Mouse (Mus musculus): Measurements from ENCODE around the gene Slfn9. TPM values are rescaled to one million over a fixed set of nuclear protein-coding genes. Genes with fewer than 3 reads are reported as not detected.
A peak's percentile ranks its signal among the peaks of the same experiment; 100 is the strongest.

The Slfn9 gene
- total and polyA plus RNA-seq, 3 experiments, result 6.4 to 12.4 (median 6.7) TPM

- TF ChIP-seq ETS1 (conservative IDR thresholded peaks at IDR 0.05; ENCODE audit: low read depth, low read length), result peak; percentile 77
- TF ChIP-seq NELFE (IDR thresholded peaks at IDR 0.05; ENCODE audit: low read depth, low read length), result peak; percentile 84
- no peak for TF ChIP-seq UBTF (IDR thresholded peaks at IDR 0.05; ENCODE audit: low read depth, low read length)
- TF ChIP-seq RAD21 (IDR thresholded peaks at IDR 0.05; ENCODE audit: low read depth, low read length), result peak; percentile 76
- TF ChIP-seq KAT2A (IDR thresholded peaks at IDR 0.05; ENCODE audit: insufficient replicate concordance, low read length), result 0 out of 2 replicates have a peak, but pooled peaks have one; percentile 41
- no peak for TF ChIP-seq GABPA (IDR thresholded peaks at IDR 0.05; ENCODE audit: insufficient replicate concordance, low read depth, low read length)
- TF ChIP-seq CHD1 (IDR thresholded peaks at IDR 0.05; ENCODE audit: low read depth, low read length), result no peak; the same call in 1 of the 2 replicates
- TF ChIP-seq CHD2 (IDR thresholded peaks at IDR 0.05; ENCODE audit: low read length), result peak; percentile 65; the same call in 1 of the 2 replicates
- TF ChIP-seq ZC3H11A (IDR thresholded peaks at IDR 0.05; ENCODE audit: low read depth, low read length), result 0 out of 2 replicates have a peak, but pooled peaks have one; percentile 25
- peak; percentile 71; the same call in 1 of the 2 replicates for TF ChIP-seq E2F4 (IDR thresholded peaks at IDR 0.05; ENCODE audit: insufficient replicate concordance, low read depth, low read length)
- TF ChIP-seq IRF4 (IDR thresholded peaks at IDR 0.05; ENCODE audit: low read depth, low read length), result peak; percentile 78; the same call in 1 of the 2 replicates
Measured at GRCm38 (mm10) chr11:83040325-83040724, 48.7 kb upstream of the Slfn9 start (continued).

- peak overlapping the region; percentile 72 for H3K4me2 ChIP-seq (ENCODE audit: insufficient read depth, low read depth, poor library complexity, severe bottlenecking)
- peaks cover 7 to 35% of the 10 kb centered on the region in 2 experiments for H3K4me1 ChIP-seq (ENCODE audit: control insufficient read depth in 1 of 2, insufficient read depth in 2 of 2)
- H3K9me3 ChIP-seq (replicated peaks; ENCODE audit: low read length), result peaks cover 17% of the 10 kb centered on the region
- H3K36me3 ChIP-seq (replicated peaks in 1 of 2; ENCODE audit: control insufficient read depth in 1 of 2, insufficient read depth in 1 of 2, low read length in 1 of 2), result peaks cover 16 to 28% of the 10 kb centered on the region in 2 experiments
- peak overlapping the region; percentile 67 to 79 (median 69) for H3K4me3 ChIP-seq (replicated peaks in 1 of 3; ENCODE audit: low read depth in 2 of 3, low read length in 2 of 3, poor library complexity in 1 of 3)
- no peak for TF ChIP-seq RAD21 (IDR thresholded peaks at IDR 0.05; ENCODE audit: low read depth, low read length)
- 0 out of 2 replicates have a peak, but pooled peaks have one; percentile 24 for TF ChIP-seq MXI1 (IDR thresholded peaks at IDR 0.05; ENCODE audit: low read depth, low read length)
- peak; percentile 27 for DNase-seq (ENCODE audit: extremely low read depth)
- in situ Hi-C loops (cut with MboI; ENCODE audit: low pct_ligation_motif_present, low pct_unique_long_range_greater_than_20kb, low sequenced_read_pairs) (loop anchor here (10.0 kb wide), 1 partner anchor 175 kb away; no protein-coding TSS in a partner anchor), dilution Hi-C loops (cut with MboI; ENCODE audit: extremely low pct_ligation_motif_present, extremely low pct_unique_long_range_greater_than_20kb, low sequenced_read_pairs) (no loop called here)
- no peaks in the 10 kb centered on the region for H3K27me3 ChIP-seq (replicated peaks)
- no peaks in the 10 kb centered on the region for H3K79me2 ChIP-seq (replicated peaks; ENCODE audit: control insufficient read depth, extremely low read depth, insufficient read depth, poor library complexity, severe bottlenecking)
- peak overlapping the region; percentile 97 for H3K9ac ChIP-seq (ENCODE audit: insufficient read depth, low read depth)
- H3K27ac ChIP-seq (ENCODE audit: insufficient read depth, low read depth), result peak overlapping the region; percentile 91
Measured at GRCm38 (mm10) chr11:83039796-83040195, 48.2 kb upstream of the Slfn9 start.

GRCm38 (mm10) chr11:83039156-83039555 lies 47.5 kb upstream of the Slfn9 start:
- in situ Hi-C loops (cut with MboI; ENCODE audit: low pct_ligation_motif_present, low pct_unique_long_range_greater_than_20kb, low sequenced_read_pairs), result loop anchor here (10.0 kb wide), 1 partner anchor 176 kb away; no protein-coding TSS in a partner anchor
- Histone ChIP-seq H3K4me3 (replicated peaks in 1 of 3; ENCODE audit: low read depth in 2 of 3, low read length in 2 of 3, poor library complexity in 1 of 3) (peak overlapping the region; percentile 36 to 69 (median 67)), H3K36me3 (replicated peaks in 1 of 2; ENCODE audit: control insufficient read depth in 1 of 2, insufficient read depth in 1 of 2, low read length in 1 of 2) (peaks cover 22 to 34% of the 10 kb centered on the region in 2 experiments), H3K27ac (ENCODE audit: insufficient read depth, low read depth) (peak overlapping the region; percentile 70), H3K9me3 (replicated peaks; ENCODE audit: low read length) (peaks cover 22% of the 10 kb centered on the region), H3K9ac (ENCODE audit: insufficient read depth, low read depth) (peak overlapping the region; percentile 97), H3K4me2 (ENCODE audit: insufficient read depth, low read depth, poor library complexity, severe bottlenecking) (peak overlapping the region; percentile 72), H3K27me3 (replicated peaks) (no peaks in the 10 kb centered on the region), H3K4me1 (ENCODE audit: control insufficient read depth in 1 of 2, insufficient read depth in 2 of 2) (peaks cover 6 to 35% of the 10 kb centered on the region in 2 experiments; a peak in 3 of 4 replicates), H3K79me2 (replicated peaks; ENCODE audit: control insufficient read depth, extremely low read depth, insufficient read depth, poor library complexity, severe bottlenecking) (peaks cover 4% of the 10 kb centered on the region; the same call in 1 of the 2 replicates)
- dilution Hi-C loops (cut with MboI; ENCODE audit: extremely low pct_ligation_motif_present, extremely low pct_unique_long_range_greater_than_20kb, low sequenced_read_pairs), result no loop called here
- DNase-seq (ENCODE audit: extremely low read depth), result peak; percentile 93
- TF ChIP-seq ETS1 (conservative IDR thresholded peaks at IDR 0.05; ENCODE audit: low read depth, low read length) (peak; percentile 94), SIN3A (IDR thresholded peaks at IDR 0.05; ENCODE audit: low read length) (peak; percentile 56; the same call in 1 of the 2 replicates), HCFC1 (IDR thresholded peaks at IDR 0.05; ENCODE audit: low read depth, low read length) (peak; percentile 42; the same call in 1 of the 2 replicates), CHD2 (IDR thresholded peaks at IDR 0.05; ENCODE audit: low read length) (0 out of 2 replicates have a peak, but pooled peaks have one; percentile 27), USF1 (IDR thresholded peaks at IDR 0.05; ENCODE audit: low read depth, low read length) (peak; percentile 41), MYC (IDR thresholded peaks at IDR 0.05; ENCODE audit: low read depth, low read length) (peak; percentile 92), MAX (IDR thresholded peaks at IDR 0.05; ENCODE audit: low read length) (peak; percentile 73), JUND (conservative IDR thresholded peaks at IDR 0.05; ENCODE audit: low read depth, low read length) (peak; percentile 91), JUN (IDR thresholded peaks at IDR 0.05; ENCODE audit: insufficient read depth, low read depth, low read length) (peak; percentile 87), BHLHE40 (IDR thresholded peaks at IDR 0.05; ENCODE audit: low read depth, low read length) (peak; percentile 73), POLR2AphosphoS2 (IDR thresholded peaks at IDR 0.05; ENCODE audit: low read depth, low read length) (no peak), ZMIZ1 (IDR thresholded peaks at IDR 0.05; ENCODE audit: low read depth, low read length) (no peak), USF2 (conservative IDR thresholded peaks at IDR 0.05; ENCODE audit: low read depth, low read length) (no peak), CTCF (conservative IDR thresholded peaks at IDR 0.05 in 1 of 2, IDR thresholded peaks at IDR 0.05 in 1 of 2; ENCODE audit: low read depth in 2 of 2, low read length in 2 of 2) (peak in 1 of 2 experiments; percentile 44; a peak in 2 of 4 replicates), ZNF384 (IDR thresholded peaks at IDR 0.05; ENCODE audit: low read depth, low read length) (no peak; the same call in 1 of the 2 replicates), EP300 (IDR thresholded peaks at IDR 0.05; ENCODE audit: low read length) (peak; percentile 90), MAZ (IDR thresholded peaks at IDR 0.05; ENCODE audit: low read depth, low read length) (peak; percentile 80; the same call in 1 of the 2 replicates), ELF1 (IDR thresholded peaks at IDR 0.05; ENCODE audit: low read depth, low read length) (peak; percentile 71), CHD1 (IDR thresholded peaks at IDR 0.05; ENCODE audit: low read depth, low read length) (peak; percentile 89)

Data from CH12.LX (cell line).